Mouse (Mus musculus) gastrocnemius, postnatal 10 days (tissue): ENCODE results near the gene Nop2. TPM values are rescaled to one million over a fixed set of nuclear protein-coding genes. Genes with fewer than 3 reads are reported as not detected.
A peak's percentile ranks its signal among the peaks of the same experiment; 100 is the strongest.

ENCODE experiments used
- DNase-seq: peaks from one replicate; pipeline ENCODE4 v3.0.0; 2021; ENCODE audit warnings: mixed read lengths
- total RNA-seq, 2 experiments: library from RNA; stranded (reverse); gene quantifications; 2 replicates each; pipeline ENCODE4 v1.2.3; 2021

Gene Nop2
- total RNA-seq, 2 experiments from 2014 or later: 16.0 to 21.1 TPM

GRCm38 (mm10) chr6:125109371-125109770 lies 22.3 kb upstream of the Nop2 start:
- no peak for DNase-seq

- DNase-seq: no peak
These were observed 20.8 kb upstream of the Nop2 start for GRCm38 (mm10) chr6:125110927-125111326.

GRCm38 (mm10) chr6:125112553-125112952 lies 19.2 kb upstream of the Nop2 start:
- no peak for DNase-seq

DNA sequence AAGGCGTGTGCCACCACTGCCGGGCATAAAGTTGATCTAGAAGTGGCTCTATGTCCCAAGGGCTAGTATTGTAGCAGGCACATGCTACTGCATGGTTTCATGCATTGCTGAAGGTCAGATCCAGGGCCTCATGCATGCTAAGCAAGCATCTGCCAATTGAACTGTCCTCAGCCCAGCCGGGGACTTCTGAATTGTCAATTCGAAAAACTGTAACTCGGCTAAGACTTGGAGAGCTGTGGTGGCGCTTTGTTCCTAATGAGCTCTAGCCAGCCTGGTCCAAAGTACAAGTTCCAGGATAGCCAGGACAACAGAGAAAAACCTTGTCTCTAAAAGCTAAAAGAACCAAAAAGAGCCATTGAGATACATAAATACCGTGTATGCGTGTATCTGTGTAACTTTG lies 12.3 kb upstream of the Nop2 start:
- DNase-seq: no peak

GRCm38 (mm10) chr6:125128724-125129123 lies 3.0 kb upstream of the Nop2 start:
- no peak for DNase-seq

- no peak for DNase-seq
These were observed 1.9 kb upstream of the Nop2 start for GRCm38 (mm10) chr6:125129710-125130402.

GRCm38 (mm10) chr6:125132470-125132869 lies 761 bp downstream of the Nop2 start:
- no peak for DNase-seq

DNA sequence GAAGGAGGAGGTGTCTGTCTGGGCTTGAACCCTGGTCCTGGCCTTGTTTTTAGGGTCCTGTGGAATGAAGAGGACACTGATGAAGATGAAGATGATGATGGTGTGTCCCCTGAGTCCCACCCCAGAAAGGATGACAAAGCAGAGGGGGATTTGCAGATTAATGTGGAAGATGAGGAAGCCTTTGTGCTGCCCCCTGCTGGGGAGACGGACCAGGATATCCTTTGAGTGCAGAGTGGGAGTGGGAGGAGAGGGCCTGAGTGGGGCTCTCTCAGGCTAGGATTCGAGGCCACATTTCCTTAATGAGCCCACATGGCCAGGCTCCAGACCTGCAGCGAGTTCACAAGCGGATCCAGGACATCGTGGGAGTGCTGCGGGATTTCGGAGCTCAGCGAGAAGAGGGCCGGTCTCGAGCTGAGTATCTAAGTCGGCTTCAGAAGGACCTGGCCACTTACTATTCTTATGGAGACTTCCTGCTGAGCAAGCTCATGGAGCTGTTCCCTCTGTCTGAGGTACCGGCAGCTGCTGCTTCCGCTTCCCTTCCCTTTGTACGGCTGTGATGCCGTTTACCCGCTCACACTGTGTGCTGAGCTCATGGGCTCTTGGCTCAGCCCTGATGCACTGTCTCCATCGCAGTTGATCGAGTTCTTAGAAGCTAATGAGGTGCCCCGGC lies 5.4 kb downstream of the Nop2 start:
- DNase-seq: no peak

DNA sequence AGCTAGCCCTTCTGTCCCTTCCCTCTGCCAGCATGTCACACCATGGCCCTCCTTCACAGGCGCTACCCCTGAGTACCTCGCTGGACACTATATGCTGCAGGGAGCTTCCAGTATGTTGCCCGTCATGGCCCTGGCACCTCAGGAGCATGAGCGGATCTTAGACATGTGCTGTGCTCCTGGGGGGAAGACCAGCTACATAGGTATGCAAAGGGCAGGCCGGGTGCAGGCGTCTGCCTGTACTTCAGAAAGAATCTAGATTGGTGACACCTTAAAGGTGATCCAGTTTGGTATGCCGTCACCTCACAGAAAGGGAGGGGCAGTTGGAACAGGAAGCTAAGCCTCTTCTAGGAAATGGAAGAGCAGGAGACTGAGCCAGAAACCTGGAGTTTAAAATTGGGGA lies 8.0 kb downstream of the Nop2 start:
- DNase-seq: no peak

GRCm38 (mm10) chr6:125142436-125142835 lies 10.7 kb downstream of the Nop2 start:
- DNase-seq: no peak

GRCm38 (mm10) chr6:125143128-125143527 lies 11.4 kb downstream of the Nop2 start:
- DNase-seq: no peak

- DNase-seq: no peak
These were observed 12.2 kb downstream of the Nop2 start for GRCm38 (mm10) chr6:125143904-125144303.

DNA sequence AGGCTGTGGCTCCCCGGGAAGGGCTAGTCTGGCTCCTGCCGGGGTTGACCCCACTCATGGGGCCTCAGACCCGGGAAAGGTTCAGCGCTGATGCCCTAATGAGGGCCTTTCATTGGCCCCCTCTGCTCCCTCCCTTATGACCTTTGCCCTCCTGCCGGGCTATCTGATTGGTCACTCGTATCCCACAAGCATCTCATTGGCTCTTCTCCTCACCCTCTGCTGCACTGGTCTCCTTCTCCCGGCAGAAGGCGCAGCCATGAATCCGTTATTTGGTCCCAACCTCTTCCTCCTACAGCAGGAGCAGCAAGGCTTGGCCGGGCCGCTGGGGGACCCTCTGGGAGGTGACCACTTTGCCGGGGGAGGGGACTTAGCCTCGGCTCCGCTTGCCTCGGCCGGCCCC lies 13.3 kb downstream of the Nop2 start, which contains the start of gene Iffo1:
TSS of gene Iffo1 (plus strand) at position 241 of the 400 bp plus-strand sequence.
- peak; percentile 77 for DNase-seq

- DNase-seq: no peak
These were observed 13.8 kb downstream of the Nop2 start for GRCm38 (mm10) chr6:125145479-125145951.

DNA sequence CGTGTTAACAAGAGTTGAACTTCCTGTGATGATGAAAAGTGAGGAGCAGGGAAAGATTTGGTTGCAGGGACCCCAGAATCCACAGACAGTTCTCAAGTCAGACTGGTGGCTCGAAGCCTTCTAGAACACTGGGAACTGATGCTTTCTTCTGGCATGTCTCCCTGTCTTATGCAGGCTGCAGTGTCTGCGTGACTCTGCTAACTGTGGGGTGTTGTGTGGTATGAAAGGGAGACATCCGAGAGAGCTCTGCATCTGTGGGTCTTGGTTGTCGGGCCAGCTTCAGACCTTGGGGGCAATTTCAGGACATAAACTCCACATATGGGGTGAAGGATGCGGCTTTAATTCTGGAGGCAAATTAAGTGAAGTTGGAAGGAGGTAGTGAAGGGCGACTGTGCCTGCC lies 14.4 kb downstream of the Nop2 start:
- DNase-seq: no peak

- DNase-seq: peak; percentile 50
These were observed 15.1 kb downstream of the Nop2 start for GRCm38 (mm10) chr6:125146797-125147196.

GRCm38 (mm10) chr6:125147329-125147728 lies 15.6 kb downstream of the Nop2 start:
- peak; percentile 41 for DNase-seq

GRCm38 (mm10) chr6:125148251-125148925 lies 16.7 kb downstream of the Nop2 start:
- peak; percentile 60 for DNase-seq

DNA sequence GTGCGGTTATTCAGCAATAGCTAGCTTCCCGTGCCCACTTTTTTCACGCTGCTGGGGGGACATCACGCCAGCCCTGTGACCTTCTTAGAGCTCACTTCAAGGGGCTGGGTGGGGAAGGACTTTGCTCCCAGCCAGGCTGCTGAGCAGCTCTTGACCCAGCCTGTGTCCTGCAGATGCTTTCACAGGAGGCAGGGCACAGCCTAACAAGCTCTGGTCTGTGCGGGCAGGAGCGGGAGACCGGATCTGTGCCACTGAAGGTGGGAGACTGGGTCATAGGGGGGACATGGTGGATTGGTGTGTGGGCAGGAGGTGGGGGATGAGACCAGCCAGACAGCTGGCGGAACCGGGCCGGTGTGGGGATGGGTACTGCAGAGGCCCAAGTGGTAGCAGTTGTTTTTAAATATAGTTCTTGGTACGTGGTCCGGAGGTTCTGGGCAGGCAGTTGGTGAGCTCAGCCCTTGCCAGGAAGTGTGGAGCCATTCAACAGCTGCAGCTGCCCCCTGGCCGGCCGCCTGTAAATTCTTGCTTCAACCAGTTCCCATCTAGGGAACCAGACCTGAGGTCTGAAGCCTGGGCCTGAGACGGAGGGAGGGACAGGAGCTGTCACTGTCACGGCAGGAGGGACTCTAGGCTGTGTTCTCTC lies 17.3 kb downstream of the Nop2 start:
- peak; percentile 81 for DNase-seq

GRCm38 (mm10) chr6:125149569-125149950 lies 17.9 kb downstream of the Nop2 start:
- DNase-seq: no peak

GRCm38 (mm10) chr6:125152212-125153017 lies 20.7 kb downstream of the Nop2 start:
- peak; percentile 76 for DNase-seq

DNA sequence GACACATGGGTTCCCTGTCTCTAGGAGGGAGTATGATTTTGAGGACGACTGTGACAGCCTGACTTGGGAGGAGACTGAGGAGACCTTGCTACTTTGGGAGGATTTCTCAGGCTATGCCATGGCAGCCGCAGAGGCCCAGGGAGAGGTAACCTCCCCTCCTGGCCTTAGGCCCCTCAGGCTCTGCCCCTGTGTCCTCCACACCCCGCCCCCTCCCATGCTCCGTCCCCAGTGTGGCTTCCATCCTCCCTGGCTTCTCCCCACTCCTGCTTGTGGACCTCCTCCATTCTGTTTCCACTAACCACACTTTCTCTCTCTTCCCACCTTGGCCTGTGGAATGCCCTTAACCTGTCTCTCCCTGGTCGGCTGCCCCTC lies 21.3 kb downstream of the Nop2 start:
- DNase-seq: no peak
